Mouse (Mus musculus): ENCODE measurements around the gene 0610010F05Rik.

DNA sequence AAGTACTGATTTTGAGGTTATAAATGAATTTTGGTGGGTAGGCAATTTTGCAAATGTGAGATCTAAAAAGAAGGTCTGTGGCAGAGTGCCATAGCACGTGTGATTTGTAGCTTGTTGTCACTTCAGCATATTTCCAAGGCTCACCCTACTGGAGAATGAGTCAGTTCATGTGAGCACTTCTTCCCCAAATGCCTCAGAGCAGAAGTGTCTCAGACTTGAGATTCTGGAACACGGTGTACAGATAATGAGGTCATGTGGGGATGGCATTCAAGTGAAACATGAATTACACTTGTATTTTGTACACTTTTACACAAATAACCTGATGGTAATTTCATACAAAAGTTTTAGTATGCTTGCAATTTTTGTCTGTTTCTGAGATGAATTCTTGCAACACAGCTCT is 24.4 kb upstream of the 0610010F05Rik start:
- no peak for TF ChIP-seq CTCF (IDR thresholded peaks at IDR 0.05; ENCODE audit: control insufficient read depth, insufficient read depth, insufficient replicate concordance, low read depth, low read length)
- no peak for TF ChIP-seq POLR2A (IDR thresholded peaks at IDR 0.05; ENCODE audit: control insufficient read depth, low read depth, low read length)

All from testis, adult 2 months (tissue).